Mouse (Mus musculus) mouse trophoblast stem cell (cell line): ENCODE data around the gene Ankrd2.
"Not testable (repeated sequence)": the region's sequence is repeated elsewhere in the genome, so short reads cannot be mapped to it uniquely, and the experiment has no call there.

Experiments
- in situ Hi-C, 2 experiments: fragments of 300-500 bp; cut with MseI, MboI; formaldehyde crosslinking; loops; 2 replicates in 1 of 2; 3 replicates in 1 of 2; pipeline ENCODE4 v1.15.1; 2025

Gene Ankrd2

DNA sequence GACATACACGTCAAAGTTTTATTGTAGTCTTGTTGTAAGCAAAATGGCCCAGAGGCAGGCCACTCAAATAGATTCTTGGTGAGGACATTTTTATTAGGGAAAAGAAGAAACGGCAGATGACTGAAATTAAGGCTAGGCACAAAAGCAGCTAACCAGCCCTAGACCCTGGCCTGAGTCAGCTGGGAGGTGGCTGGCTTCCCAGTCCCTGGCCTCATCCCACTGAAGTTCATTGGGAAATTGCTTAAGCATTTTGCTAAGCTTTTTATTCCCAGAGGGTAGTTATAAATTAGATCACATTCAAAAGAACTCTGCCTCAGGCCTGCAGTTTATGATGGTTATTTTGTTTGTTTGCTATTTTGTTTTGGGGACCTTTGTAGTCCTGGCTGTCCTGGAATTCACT is 20.1 kb downstream of the Ankrd2 start:
- in situ Hi-C loops, result no loop called here

- in situ Hi-C loops, result no loop called here
Measured at GRCm38 (mm10) chr19:42056719-42057409, 21.1 kb downstream of the Ankrd2 start.

DNA sequence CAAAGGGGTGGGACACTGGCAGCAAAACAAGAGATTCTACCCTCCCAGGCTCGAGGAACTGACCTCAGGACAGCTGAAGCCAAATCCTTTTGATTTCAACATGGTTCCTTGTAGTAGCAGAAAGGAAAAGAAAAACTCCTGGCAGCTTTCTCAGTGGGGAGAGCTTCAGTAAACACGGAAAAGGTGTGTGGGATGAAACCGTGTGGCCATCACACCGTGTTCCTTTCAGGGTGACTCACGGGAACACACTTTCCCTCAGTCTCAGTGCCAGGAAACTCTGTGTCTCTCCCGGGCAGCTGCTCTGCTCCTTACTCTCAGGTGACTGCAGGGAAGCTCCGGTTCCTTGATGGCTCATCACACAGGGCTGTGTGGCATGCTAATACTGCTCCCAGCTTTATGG is 22.6 kb downstream of the Ankrd2 start:
- in situ Hi-C loops, result no loop called here

DNA sequence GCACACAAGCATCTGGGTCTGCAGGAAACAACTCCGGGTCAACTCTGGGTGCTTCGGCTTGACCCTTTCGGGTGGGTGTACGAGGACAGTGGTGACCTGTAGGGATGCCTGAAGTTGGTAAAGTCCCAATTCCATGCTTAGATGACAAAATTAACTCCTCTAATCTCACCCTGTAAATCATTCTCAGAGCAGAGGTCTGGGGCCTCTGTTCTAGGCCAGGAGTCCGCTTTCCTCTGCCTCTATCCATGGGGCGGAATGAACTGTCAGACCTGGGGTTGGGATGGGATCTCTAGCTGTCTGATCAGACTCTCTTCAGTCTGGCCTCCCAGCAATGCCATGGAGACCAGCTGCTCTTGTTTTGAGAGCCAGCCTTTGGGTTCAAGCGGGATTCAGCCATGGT is 25.6 kb downstream of the Ankrd2 start:
- in situ Hi-C loops, result no loop called here

GRCm38 (mm10) chr19:42068441-42069240 is 32.8 kb downstream of the Ankrd2 start:
- in situ Hi-C loops, result no loop called here

GRCm38 (mm10) chr19:42069241-42069525 is 33.4 kb downstream of the Ankrd2 start:
- in situ Hi-C loops, result no loop called here

GRCm38 (mm10) chr19:42071221-42071620 is 35.4 kb downstream of the Ankrd2 start:
- in situ Hi-C loops, result no loop called here

GRCm38 (mm10) chr19:42071886-42072608 is 36.2 kb downstream of the Ankrd2 start:
- in situ Hi-C loops, result no loop called here

DNA sequence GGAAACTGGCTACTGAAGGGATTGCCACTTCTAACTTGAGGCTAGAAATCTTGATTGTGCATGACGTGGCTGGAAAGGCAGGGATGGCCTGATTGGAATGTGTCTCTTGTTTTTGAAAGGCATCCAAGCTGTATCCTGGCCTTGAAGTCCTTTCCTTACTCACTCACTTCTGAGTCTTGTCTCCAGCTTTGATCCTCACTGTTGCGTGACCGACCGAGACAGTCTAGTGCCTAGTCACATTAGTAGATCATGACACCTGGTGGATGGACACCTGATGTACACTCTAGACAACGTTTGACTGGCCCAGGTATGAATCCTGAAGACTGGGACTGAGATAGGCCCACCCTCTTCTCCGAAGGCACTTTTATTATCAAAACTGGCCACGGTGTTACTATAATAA is 37.0 kb downstream of the Ankrd2 start:
- in situ Hi-C loops, result no loop called here

- in situ Hi-C loops, result no loop called here
Measured at GRCm38 (mm10) chr19:42075051-42075450, 39.3 kb downstream of the Ankrd2 start.

DNA sequence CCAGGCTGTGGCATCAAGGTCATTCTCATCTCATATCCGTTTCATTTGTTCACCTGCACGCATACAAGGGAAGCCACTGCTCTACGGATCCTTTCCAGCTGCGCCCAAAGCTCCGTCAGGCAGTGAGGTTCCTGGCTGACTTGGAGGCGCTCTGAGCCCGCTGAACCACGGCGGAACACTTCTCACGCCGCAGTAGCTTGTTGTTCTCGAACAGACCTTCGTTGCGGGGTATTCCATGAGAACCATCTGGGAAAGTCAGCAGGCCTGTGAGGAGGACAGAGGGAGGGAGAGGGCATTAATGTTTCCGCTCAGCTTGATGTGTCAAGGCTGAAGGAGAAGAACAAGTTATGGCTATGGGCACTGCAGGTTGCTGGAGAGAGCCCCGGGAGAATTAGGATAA is 40.2 kb downstream of the Ankrd2 start:
- in situ Hi-C loops, result no loop called here

GRCm38 (mm10) chr19:42078566-42078965 is 42.8 kb downstream of the Ankrd2 start:
- in situ Hi-C loops, result no loop called here

GRCm38 (mm10) chr19:42079006-42079405 is 43.2 kb downstream of the Ankrd2 start:
- in situ Hi-C loops, result no loop called here

DNA sequence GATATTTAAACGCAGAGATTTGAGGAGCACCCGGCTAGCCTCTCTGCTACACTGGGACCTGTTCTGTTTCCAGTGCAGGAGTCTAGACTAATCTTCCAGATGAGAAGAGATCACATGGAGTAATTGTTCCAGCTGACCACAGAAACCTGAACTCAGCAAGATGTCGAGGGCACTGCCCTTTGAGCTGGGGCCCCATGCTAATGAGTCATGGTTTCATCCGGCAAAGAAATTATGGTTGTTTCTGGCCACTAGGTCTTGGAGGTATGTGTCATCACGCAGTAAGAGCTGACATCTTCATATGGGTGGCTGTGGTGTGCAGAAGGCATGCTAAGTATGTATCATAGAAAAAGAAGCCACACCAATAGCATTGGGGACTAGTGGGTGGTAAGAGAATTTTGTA is 44.1 kb downstream of the Ankrd2 start:
- in situ Hi-C loops, result no loop called here

DNA sequence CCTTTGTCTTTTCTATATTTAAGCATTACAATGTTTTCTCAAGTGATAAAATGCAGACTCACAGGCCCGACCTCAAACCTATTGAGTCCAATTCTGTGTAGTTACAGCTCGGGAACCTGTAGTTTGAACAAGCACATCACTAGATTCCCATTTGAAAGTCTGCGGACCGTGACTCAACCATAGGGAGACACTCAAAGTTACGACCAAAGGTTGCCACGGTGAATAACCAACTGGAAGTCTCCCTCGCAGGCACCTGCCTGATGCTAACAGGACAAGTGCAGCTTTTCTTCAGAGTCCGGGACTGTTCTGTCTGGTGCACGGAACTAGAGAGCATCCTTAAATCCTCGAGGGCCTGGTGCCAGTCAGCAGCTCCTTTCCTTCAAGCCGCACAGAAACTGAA is 44.7 kb downstream of the Ankrd2 start:
- in situ Hi-C loops, result no loop called here

GRCm38 (mm10) chr19:42081613-42082012 is 45.8 kb downstream of the Ankrd2 start:
- in situ Hi-C loops, result not testable (repeated sequence)

- in situ Hi-C loops, result no loop called here
Measured at GRCm38 (mm10) chr19:42085690-42086089, 49.9 kb downstream of the Ankrd2 start.

DNA sequence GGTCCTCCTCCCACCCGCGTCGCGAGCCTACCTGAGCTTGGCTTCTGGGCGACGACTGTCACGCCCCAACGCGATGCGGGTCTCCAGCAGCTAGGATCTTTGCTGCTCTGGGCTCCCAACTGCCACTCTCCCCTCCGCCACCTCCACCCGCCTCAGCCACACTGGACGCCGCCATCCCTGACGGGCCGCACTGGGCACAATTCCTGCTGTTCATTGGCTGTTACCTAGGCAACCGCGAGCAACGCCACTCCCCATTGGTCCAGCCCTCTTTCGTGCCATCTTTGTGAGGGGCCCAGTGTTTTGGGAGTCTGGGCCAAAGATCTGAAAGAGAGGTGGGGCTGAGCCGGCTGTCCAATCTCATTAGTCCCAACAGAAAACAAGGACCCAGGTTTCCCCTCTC is 50.4 kb downstream of the Ankrd2 start, which contains the start of gene Morn4:
TSS of gene Morn4 (minus strand) at position 192 of the 400 bp plus-strand sequence.
- in situ Hi-C loops, result no loop called here

- in situ Hi-C loops, result no loop called here
Measured at GRCm38 (mm10) chr19:42089103-42089747, 53.4 kb downstream of the Ankrd2 start.

DNA sequence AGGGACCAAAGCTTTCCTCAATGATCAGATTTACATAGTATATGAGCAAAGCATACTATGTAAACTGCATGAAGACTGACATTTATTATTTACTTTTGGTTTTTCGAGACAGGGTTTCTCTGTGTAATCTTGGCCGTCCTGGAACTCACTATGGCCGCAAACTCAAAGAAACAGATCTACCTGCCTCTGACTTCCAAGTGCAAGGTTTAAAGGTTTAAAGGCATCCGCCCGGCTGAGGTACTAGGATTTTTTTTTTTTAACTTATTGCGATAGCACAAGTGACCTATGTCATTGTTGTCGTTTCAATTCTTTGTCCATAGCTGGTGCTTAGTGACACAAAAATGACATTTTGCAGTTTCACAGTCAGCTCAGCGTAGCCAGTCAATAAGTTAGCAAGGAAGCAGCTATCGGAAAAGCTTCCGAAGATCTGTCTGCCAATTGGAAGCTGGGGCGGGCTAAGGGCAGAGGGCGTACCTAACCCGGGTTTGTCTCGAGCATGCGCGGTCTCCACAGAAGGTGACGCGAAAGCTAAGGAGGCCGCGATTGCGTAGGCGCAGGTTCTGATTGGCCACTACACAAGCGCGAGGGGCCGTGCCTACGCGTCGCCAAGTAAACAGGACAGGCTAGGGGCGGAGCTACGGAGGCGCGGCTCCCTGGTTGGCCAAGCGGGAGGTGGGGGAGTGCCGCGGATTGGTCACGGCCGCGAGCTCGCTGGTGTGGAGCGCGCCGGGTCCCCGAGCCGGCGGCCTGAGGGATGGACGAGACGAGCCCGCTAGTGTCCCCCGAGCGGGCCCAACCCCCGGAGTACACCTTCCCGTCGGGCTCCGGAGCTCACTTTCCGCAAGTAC is 54.2 kb downstream of the Ankrd2 start, which contains the start of gene Pi4k2a:
TSS of gene Pi4k2a (plus strand) at position 723 of the 848 bp plus-strand sequence.
- in situ Hi-C loops, result no loop called here

GRCm38 (mm10) chr19:42090637-42091141 is 54.9 kb downstream of the Ankrd2 start:
- in situ Hi-C loops, result no loop called here
